Mouse (Mus musculus) erythroid progenitor cell, adult 5-6 weeks (primary cell): ENCODE results near the gene Igfbp2. TPM values are rescaled to one million over a fixed set of nuclear protein-coding genes. Genes with fewer than 3 reads are reported as not detected.

Experiments used
- ATAC-seq: replicated peaks from 2 replicates; pipeline ENCODE4 v1.8.0; 2016; ENCODE audit warnings: moderate number of reproducible peaks, mild to moderate bottlenecking, moderate TSS enrichment, inconsistent platforms; ENCODE audit not compliant: poor library complexity, low FRiP score, severe bottlenecking
- total RNA-seq, 2 experiments: library from RNA; stranded (forward) in 1 of 2; stranded (reverse) in 1 of 2; fragments of 150-400 nt in 1 of 2; fragments of 186-747, 209-891 nt in 1 of 2; gene quantifications; 2 replicates each; pipeline versions ENCODE4 v1.2.3 to v1.2.4; 2015 to 2017; ENCODE audit warnings: low replicate concordance in 2 of 2

Gene Igfbp2
- total RNA-seq, 2 experiments from 2014 or later, result not detected

DNA sequence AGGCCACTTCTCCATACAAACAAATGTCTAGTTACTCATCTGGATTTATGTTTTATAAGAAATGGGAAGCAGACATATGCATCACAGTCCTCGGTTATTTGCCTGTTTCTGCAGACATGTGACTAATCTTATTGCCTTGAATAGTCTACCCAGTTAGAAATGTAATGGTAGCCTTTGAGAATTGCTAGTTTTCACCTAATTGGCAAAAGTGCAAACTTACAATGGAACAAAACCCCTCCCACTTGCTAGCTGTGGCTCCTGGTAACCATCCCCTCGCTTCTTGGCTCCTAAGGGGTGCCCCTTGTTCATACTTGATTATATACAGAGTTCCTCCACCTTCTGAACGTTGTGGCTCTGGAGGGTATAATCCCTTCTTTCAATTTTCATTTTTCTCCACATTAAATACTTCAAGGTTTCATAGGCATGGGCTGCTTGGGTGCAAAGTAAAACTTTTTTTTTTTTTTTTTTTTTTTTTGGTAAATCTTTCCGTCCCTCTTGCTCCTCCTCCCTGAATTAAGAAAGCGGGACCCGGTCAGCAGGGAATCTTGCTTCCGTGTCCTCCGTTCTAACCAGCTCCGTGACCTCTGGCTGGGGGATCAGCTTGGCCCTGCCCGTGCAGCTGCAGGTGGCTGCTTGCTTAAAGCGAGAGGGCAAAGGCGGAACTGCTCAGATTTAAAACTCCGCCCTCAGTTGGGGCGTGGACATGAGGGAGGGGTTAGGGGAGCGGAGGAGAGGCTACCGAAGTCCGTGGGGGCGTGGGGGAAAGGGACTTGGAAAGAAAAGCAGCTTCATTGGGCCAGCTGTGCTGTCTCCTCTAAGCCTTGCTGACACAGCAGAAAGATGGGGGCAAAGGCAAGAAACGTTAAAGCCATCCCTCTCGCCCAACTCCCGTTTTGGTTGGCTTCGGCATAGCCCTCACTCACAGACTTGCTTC lies 45.6 kb downstream of the Igfbp2 start:
- no peak for ATAC-seq

DNA sequence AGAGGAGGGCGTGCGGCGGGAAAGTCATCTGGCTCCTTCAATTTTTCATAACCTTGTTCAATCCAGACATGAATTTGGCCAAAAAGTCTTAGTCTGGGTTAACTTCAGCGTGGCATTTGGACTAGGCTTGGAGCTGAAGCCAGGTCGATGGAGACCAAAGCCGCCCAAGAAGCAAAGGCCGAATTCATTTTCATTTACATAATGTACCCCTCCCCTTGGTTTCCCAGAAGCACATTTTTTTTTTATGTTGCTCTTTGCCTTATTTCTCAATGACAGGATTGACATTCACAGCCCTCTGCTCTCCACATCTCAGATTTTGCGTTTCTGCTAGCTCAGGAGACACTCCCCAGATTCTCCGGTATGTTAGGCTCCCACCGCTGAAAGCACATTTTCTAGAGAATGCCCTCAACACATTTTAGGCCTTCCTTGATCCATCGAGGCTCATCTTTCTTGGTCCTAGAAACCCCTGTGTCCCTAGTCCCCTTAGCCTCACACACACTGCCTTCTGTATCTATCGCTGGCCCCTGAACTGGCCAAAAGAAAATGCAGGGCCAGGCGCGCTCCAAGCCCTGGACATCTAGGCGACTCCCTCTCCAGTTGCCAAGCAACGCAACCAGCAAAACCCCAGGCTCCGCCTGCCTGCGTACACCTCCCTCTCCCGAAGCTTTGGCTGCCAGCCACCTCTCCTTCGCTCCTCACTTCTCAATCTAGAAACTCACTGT lies 46.5 kb downstream of the Igfbp2 start:
- ATAC-seq, result no peak

DNA sequence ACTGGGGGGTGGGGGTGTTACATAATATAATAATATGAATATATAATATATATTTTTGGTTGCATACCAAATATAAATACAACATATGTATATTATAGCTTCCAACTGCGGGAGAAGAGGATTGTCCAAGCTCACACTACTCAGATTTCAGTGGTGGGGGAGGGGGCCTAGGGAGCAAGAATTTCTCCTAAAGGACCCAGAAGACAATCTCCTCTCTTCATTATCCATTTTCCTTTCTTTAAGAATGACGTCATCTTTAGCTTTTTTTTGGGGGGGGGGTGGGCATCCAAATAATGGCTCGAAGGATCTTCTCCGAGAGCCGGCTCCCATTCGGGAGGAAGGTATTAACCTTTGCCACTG lies 47.0 kb downstream of the Igfbp2 start:
- no peak for ATAC-seq

GRCm38 (mm10) chr1:72871697-72872411 lies 47.6 kb downstream of the Igfbp2 start:
- no peak for ATAC-seq

GRCm38 (mm10) chr1:72872521-72872920 lies 48.2 kb downstream of the Igfbp2 start:
- no peak for ATAC-seq

- no peak for ATAC-seq
Measured at GRCm38 (mm10) chr1:72873078-72873477, 48.8 kb downstream of the Igfbp2 start.

GRCm38 (mm10) chr1:72873511-72874286 lies 49.4 kb downstream of the Igfbp2 start:
- no peak for ATAC-seq

DNA sequence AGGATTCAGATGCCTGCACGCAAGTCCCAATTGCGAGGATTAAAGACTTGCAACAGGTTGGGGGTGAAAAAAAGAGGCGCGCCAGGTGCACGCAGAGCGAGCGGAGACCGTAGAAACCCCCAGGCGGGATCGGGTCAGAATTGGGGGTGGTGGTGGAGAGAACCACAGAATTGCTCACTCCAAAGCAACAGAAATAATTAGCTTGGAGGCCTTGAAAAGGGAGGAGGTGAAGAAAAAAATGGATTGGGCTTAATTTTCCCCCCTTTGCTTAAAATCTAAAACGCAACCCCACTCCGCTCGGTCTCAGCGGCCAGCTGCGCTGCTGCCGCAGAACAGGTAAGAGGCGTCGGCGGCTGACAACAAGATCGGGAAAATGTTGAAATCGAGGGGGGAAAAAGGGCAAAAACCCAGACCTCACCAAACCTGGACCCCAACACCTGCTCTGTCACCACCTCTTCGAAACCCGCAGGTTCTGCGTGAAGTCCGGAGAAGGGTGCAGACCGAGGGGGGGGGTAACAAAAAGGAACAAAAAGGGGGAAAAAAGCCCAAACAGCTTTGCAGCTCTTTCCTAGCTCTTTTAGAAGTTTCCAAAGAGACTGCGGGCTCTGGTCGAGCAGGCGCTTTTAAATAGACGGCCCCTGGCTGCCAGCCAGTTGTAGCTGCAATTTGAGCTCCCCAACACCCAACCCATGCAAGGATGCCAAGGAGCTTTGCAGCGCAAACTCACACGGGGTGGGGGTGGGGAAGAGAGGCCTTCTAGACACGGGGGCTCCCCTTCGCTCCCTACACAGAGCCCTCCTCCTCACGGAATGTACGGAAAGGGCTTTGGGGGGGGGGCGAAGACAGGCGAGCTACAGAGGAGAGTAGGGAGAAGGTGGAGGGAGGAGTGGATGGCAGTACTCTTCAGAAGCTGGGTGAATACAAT lies 50.2 kb downstream of the Igfbp2 start, which contains the start of gene Igfbp5:
Gene Igfbp5, minus strand, starts transcription at position 598 of the 925 bp plus-strand sequence.
- ATAC-seq, result no peak

- ATAC-seq, result no peak
Measured at GRCm38 (mm10) chr1:72875708-72876107, 51.4 kb downstream of the Igfbp2 start.

DNA sequence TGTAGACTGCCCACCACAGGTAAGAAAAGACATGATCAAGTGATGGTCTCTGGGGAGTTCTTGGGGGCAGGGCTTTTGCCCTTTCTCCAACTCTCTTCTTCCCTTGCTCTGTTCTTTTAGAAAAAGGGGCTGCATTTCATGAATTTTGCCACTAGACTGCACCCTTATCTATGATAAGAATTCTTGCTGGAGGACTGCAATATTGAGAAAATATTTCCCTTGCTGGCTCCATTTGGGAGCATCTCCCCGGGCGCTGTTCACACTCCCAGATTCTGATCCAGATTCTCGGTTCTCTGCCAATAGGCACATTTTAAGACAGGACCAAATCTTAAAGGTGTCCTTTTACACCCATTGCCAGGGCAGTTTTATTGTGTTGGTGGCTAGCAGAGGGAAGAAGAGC lies 51.8 kb downstream of the Igfbp2 start:
- ATAC-seq, result no peak

- ATAC-seq, result no peak
Measured at GRCm38 (mm10) chr1:72877892-72878291, 53.6 kb downstream of the Igfbp2 start.

- no peak for ATAC-seq
Measured at GRCm38 (mm10) chr1:72878473-72879318, 54.4 kb downstream of the Igfbp2 start.

- ATAC-seq, result no peak
Measured at GRCm38 (mm10) chr1:72879319-72879634, 55.0 kb downstream of the Igfbp2 start.

- ATAC-seq, result no peak
Measured at GRCm38 (mm10) chr1:72885111-72885818, 61.0 kb downstream of the Igfbp2 start.

GRCm38 (mm10) chr1:72885819-72886169 lies 61.5 kb downstream of the Igfbp2 start:
- ATAC-seq, result no peak

DNA sequence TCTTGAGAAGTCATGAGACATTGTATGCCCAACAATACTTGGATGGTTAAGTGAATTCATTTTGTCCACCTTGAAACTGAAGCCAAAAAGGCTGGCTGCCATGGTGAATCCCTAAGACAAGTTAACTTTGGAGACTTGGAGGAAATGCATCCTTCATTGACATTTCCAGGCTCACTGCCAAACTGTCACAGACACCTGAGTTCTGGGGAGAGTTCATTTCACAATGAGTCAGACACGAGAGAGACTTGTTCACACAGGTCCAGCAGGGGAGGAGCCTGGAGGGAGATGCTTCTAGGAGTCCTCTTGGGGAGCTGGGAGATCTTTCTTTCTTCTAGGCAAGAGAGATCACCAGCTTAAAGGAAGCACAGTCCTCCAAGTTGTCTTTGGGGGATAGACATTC lies 63.6 kb downstream of the Igfbp2 start:
- ATAC-seq, result no peak

GRCm38 (mm10) chr1:72895821-72896220 lies 71.5 kb downstream of the Igfbp2 start:
- no peak for ATAC-seq
